Mouse (Mus musculus) gastrocnemius, postnatal 36 days (tissue): ENCODE results near the gene Phldb2. TPM values are rescaled to one million over a fixed set of nuclear protein-coding genes. Genes with fewer than 3 reads are reported as not detected.

Source experiments
- DNase-seq, 2 experiments: peaks; one replicate each; pipeline ENCODE4 v3.0.0; 2022
- intact Hi-C: fragments of 180-260 bp; cut with DNase I; formaldehyde crosslinking; loops from one replicate; pipeline ENCODE4 v1.15.1; 2025
- total RNA-seq, 2 experiments: library from RNA; stranded (reverse); gene quantifications; 2 replicates each; pipeline ENCODE4 v1.2.3; 2021

Gene Phldb2
- total RNA-seq, 2 experiments from 2014 or later = 6.1 to 8.1 TPM

GRCm38 (mm10) chr16:45810829-45811326 is 142.5 kb downstream of the Phldb2 start:
- intact Hi-C loops = no loop called here
- no peak for DNase-seq

DNA sequence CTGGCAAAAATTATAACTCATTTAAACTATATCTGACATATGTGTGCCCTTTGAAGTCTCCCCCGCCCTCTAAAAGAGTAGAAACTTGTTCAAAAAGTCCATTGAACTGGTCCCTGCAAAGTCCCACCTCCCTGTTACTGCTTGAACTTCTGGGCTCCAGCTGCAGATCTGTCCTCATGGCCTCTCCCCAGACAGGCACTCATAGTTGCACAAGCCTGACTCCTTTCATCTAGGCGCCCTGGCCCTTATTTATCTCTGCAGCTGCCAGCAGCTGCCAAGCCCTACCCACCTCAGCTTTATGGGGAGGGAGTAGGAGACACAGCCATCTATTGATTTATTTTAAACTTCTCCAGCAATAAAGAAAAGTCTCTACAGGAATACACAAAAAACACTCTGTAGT is 143.2 kb downstream of the Phldb2 start:
- DNase-seq = no peak
- intact Hi-C loops = no loop called here

GRCm38 (mm10) chr16:45804708-45805107 is 148.7 kb downstream of the Phldb2 start:
- intact Hi-C loops = no loop called here
- no peak for DNase-seq

- no peak for DNase-seq
- intact Hi-C loops = no loop called here
Measured at GRCm38 (mm10) chr16:45800406-45800805, 153.0 kb downstream of the Phldb2 start.

GRCm38 (mm10) chr16:45799150-45799549 is 154.2 kb downstream of the Phldb2 start:
- no peak for DNase-seq
- intact Hi-C loops = no loop called here

DNA sequence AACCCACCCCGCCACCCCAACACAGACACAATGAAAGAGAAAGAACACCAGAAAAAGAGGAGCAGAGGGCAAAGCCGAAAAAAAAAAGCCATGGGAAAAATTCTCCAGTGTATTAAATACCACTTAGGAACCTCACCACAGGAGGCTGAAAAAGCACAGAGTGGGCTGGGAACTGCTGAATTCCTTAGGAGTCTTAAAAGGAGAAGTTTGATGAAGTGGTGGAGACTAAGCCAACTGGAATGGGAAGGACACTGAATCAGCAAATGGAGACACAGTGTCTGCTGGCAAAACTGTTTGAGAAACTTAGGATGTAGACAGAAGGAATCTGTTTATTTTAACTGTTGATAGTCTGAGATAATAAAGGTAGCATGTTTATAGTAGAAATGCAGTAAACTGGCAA is 154.8 kb downstream of the Phldb2 start:
- intact Hi-C loops = no loop called here
- DNase-seq = no peak

DNA sequence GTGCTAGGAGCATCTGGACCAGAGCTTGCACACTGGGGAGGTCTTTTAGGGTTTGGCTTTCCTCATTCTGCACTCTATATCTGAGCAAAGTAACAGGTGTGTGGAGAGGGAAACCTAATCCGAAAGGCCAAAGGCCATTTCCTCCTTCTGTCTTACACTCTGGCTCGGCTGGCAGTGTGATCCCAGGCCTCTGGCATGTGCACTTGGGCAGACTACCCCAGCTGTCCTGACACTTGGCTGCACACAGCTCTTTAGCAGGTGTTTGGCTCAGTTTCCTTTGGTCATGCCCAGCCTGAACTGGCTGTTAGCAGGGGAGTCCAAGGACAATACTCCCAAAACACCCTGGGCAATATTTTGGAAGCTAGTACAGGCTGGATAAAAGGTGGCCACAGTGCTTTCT is 156.6 kb downstream of the Phldb2 start:
- intact Hi-C loops = no loop called here

GRCm38 (mm10) chr16:45795188-45795693 is 158.2 kb downstream of the Phldb2 start:
- intact Hi-C loops = no loop called here
- DNase-seq = no peak

More for the DNA sequence above, 156.6 kb downstream of the Phldb2 start:
- peak; percentile 37 to 43 for DNase-seq

- intact Hi-C loops = no loop called here
- no peak for DNase-seq
Measured at GRCm38 (mm10) chr16:45792781-45793180, 160.6 kb downstream of the Phldb2 start.

- intact Hi-C loops = no loop called here
- no peak for DNase-seq
Measured at GRCm38 (mm10) chr16:45791286-45791685, 162.1 kb downstream of the Phldb2 start.

DNA sequence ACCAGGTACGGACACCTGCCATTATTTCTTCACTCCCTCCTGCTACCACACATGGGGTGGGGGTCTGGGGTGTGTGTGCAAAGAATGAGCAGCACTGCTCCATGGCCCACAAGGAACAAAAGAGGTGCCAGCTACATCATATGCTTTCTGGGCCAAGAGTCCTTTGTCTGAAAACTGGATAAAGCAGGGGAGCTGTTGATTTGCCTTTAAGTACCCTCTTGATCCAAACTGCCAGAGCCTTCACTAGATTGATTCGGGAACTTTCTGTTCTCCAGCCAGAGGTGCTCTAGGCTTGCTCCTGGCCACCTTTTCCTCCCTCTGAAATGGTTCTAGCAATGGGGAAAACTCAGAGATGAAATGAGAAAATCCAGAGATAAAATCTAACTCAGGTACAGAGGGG is 164.1 kb downstream of the Phldb2 start:
- DNase-seq = no peak
- intact Hi-C loops = no loop called here

GRCm38 (mm10) chr16:45787650-45788049 is 165.7 kb downstream of the Phldb2 start:
- DNase-seq = no peak
- intact Hi-C loops = loop anchor here (2.0 kb wide), 1 partner anchor 27 kb away; no protein-coding TSS in a partner anchor

GRCm38 (mm10) chr16:45786639-45787038 is 166.8 kb downstream of the Phldb2 start:
- intact Hi-C loops = loop anchor here (2.0 kb wide), 1 partner anchor 26 kb away; no protein-coding TSS in a partner anchor
- no peak for DNase-seq

DNA sequence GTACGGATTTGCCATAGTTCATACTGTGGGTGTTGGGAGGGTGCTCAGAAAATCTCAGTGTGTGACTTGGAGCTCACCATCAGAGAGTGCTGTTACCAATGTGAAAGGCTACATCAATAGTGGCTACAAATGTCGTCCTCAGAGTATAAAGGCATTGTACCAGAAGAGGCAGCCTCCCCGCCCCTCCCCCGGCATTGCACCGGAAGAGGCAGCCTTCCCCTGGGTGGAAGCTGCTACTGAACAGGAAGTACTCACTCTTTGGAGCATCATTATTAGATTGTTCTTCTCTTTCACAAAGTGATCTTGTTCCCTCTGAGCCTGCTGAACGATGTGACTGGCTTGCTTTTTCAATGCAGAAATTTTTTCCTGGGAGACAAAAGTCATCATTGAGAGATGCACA is 173.4 kb downstream of the Phldb2 start:
- no peak for DNase-seq
- intact Hi-C loops = no loop called here

DNA sequence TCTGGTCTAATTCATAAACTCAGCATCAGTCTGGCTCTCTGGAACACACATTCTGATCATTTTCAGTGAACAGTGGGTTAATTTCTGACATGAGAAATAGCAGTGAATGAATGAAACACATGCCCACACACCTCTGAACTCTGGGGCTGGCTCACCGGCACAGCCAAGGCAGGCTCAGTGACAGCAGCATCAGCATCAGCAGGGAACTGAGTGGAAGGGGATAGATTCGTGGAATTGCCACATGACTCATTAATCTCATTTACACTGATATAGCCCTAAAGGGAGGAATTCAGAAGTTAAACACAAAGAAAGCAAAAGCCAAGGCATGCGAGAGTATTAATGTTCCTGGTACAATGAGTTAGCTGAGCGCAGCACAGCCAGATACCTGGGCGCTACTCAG is 178.6 kb downstream of the Phldb2 start:
- intact Hi-C loops = no loop called here
- DNase-seq = no peak

- intact Hi-C loops = no loop called here
- DNase-seq = no peak
Measured at GRCm38 (mm10) chr16:45770914-45771313, 182.5 kb downstream of the Phldb2 start.

- intact Hi-C loops = no loop called here
- DNase-seq = no peak
Measured at GRCm38 (mm10) chr16:45767853-45768640, 185.4 kb downstream of the Phldb2 start.

GRCm38 (mm10) chr16:45767434-45767833 is 186.0 kb downstream of the Phldb2 start:
- intact Hi-C loops = no loop called here
- DNase-seq = no peak

- DNase-seq = no peak
- intact Hi-C loops = no loop called here
Measured at GRCm38 (mm10) chr16:45765801-45766494, 187.4 kb downstream of the Phldb2 start.

DNA sequence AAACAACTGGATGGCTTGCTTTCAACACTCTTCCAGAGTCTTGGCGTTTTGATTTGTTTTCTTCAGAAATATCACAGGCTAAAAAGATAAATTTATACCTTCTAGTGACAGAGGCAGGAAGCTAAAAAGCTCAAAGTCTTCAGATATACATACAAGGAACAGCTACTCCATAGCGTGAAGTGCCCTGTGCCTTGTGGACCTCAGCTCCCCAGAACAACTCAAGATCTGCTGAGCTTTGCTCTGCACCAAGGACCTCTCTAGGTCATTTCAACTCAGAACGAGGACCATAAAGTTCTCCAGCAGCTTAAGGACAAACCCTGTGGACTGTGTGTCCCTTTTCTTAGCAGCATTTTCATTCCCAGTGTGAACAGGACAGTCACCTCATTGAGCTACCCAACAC is 188.3 kb downstream of the Phldb2 start:
- intact Hi-C loops = no loop called here
- DNase-seq = no peak

GRCm38 (mm10) chr16:45762859-45763505 is 190.4 kb downstream of the Phldb2 start:
- intact Hi-C loops = no loop called here

More at GRCm38 (mm10) chr16:45762859-45763505, 190.4 kb downstream of the Phldb2 start:
- DNase-seq = no peak
